In the genomic region with DNA sequence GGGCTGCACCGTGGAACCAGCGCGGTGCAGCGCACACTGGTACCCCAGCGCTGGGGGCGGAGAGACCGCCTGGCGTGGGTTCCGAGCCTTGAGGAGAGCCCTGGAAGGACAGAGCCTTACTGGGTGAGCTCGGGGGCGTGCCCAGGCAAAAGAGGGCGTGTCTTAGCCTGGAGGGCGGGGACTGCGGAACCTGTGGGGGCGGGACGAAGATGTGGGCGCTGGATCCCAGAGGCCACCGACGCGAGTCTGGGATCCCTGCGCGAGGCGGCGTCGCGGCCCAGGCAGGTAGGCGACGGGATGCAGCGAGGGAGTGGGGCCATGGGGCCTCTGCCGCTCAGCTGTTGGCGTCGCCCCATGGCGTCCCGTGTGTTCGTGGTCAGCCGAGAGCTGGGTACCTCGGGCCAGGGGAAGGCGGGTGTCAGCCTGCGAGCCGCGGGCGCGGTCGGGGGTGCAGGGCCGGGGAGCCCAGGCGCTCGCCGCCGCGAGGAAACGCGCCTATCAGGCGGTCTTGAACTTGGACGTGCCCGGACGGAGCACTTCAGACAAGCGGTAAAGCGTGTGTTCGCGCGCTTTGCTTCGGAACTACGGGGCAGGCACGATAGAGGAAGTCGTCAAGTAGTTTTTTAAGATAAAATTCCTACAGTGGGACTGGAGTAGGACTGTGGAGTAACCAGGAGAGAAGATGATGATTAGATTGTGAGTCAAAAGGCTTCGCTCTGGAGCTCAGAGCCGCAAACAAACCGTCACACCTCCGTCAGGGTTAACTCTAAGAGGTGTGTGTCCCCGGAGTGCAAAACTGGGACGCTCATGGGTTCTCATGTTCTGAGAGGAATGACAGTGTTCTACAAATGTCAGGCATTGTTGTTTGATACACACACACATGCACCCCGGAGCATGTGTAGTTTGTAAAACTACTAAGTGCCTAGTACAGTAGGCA, we compare ENCODE assay signal across 8 mouse cellular contexts. TPM values are rescaled to one million over a fixed set of nuclear protein-coding genes. Genes with fewer than 3 reads are reported as not detected.
A peak's percentile ranks its signal among the peaks of the same experiment; 100 is the strongest.
DNase-seq lines count a peak whose midpoint lies in the region; ATAC-seq and TF ChIP-seq lines count a peak whose summit lies in the region.

Dennd2c (plus strand) TSS at position 151 of the 937 bp plus-strand sequence.

- ATAC-seq in embryonic facial prominence, embryonic 14.5 days (ENCODE audit: low read depth): peak; percentile 97
- ATAC-seq in limb, embryonic 11.5 days (ENCODE audit: insufficient number of reproducible peaks, low FRiP score, low TSS enrichment, low read depth): peak; percentile 96
- peak; percentile 98 for ATAC-seq in midbrain, embryonic 13.5 days

- no peaks in the 10 kb centered on the region for H3K9me3 ChIP-seq in embryonic facial prominence, embryonic 14.5 days (ENCODE audit: control insufficient read depth, low read length)
- no peaks in the 10 kb centered on the region for H3K9me3 ChIP-seq in limb, embryonic 11.5 days (ENCODE audit: control insufficient read depth, low read length)
- H3K9me3 ChIP-seq in midbrain, embryonic 13.5 days: no peaks in the 10 kb centered on the region

- WGBS in embryonic facial prominence, embryonic 14.5 days: under 1% methylated on average over 47 of the region's 72 CpGs
- WGBS in heart, adult 2 months: under 1% methylated on average over 72 of the region's 72 CpGs
- WGBS in kidney, adult 2 months: 1% methylated on average over 72 of the region's 72 CpGs
- WGBS in limb, embryonic 11.5 days: under 1% methylated on average over 72 of the region's 72 CpGs
- 1% methylated on average over 72 of the region's 72 CpGs for WGBS in midbrain, embryonic 13.5 days
- under 1% methylated on average over 72 of the region's 72 CpGs for whole genome bisulfite sequencing in small intestine, adult 2 months

- peak within 1 kb of the TSS; percentile 79 for H3K9ac ChIP-seq in embryonic facial prominence, embryonic 14.5 days (ENCODE audit: low read depth, low read length)
- peak within 1 kb of the TSS; percentile 87 for H3K9ac ChIP-seq in heart, adult 2 months (ENCODE audit: low read depth, low read length)
- peak within 1 kb of the TSS; percentile 56 for H3K9ac ChIP-seq in limb, embryonic 11.5 days (ENCODE audit: low read length)
- peak within 1 kb of the TSS; percentile 66 for H3K9ac ChIP-seq in midbrain, embryonic 13.5 days (replicated peaks)

- TF ChIP-seq CTCF in heart, adult 2 months (IDR thresholded peaks at IDR 0.05): peak; percentile 19; the same call in 1 of the 2 replicates
- 0 out of 2 replicates have a peak, but pooled peaks have one; percentile 2 for TF ChIP-seq CTCF in kidney, adult 2 months (conservative IDR thresholded peaks at IDR 0.05; ENCODE audit: insufficient read depth, insufficient read length, low read depth, low read length)
- TF ChIP-seq CTCF in small intestine, adult 2 months (IDR thresholded peaks at IDR 0.05; ENCODE audit: extremely low read depth, insufficient read length, insufficient replicate concordance, low read depth, low read length): no peak

- peak within 1 kb of the TSS; percentile 74 for H3K27ac ChIP-seq in embryonic facial prominence, embryonic 14.5 days (replicated peaks; ENCODE audit: low read depth, low read length)
- peak within 1 kb of the TSS; percentile 74 for H3K27ac ChIP-seq in heart, adult 2 months
- H3K27ac ChIP-seq in kidney, adult 2 months (ENCODE audit: insufficient read depth, low read depth, low read length): no peak within 1 kb of the TSS
- H3K27ac ChIP-seq in limb, embryonic 11.5 days (replicated peaks; ENCODE audit: low read depth, low read length): no peak within 1 kb of the TSS
- H3K27ac ChIP-seq in midbrain, embryonic 13.5 days: no peak within 1 kb of the TSS
- no peak within 1 kb of the TSS for H3K27ac ChIP-seq in small intestine, adult 2 months (ENCODE audit: insufficient read depth, low read depth, low read length)

- H3K27me3 ChIP-seq in embryonic facial prominence, embryonic 14.5 days (replicated peaks; ENCODE audit: control insufficient read depth, insufficient read depth, low read length): no peaks in the 10 kb centered on the region
- H3K27me3 ChIP-seq in heart, adult 2 months (ENCODE audit: control insufficient read depth, insufficient read depth, low read length): no peaks in the 10 kb centered on the region
- H3K27me3 ChIP-seq in kidney, adult 2 months (replicated peaks; ENCODE audit: control insufficient read depth, insufficient read depth, low read length): no peaks in the 10 kb centered on the region
- H3K27me3 ChIP-seq in limb, embryonic 11.5 days (ENCODE audit: control insufficient read depth, insufficient read depth, low read length): no peaks in the 10 kb centered on the region
- H3K27me3 ChIP-seq in midbrain, embryonic 13.5 days: peaks cover 33% of the 10 kb centered on the region
- no peaks in the 10 kb centered on the region for H3K27me3 ChIP-seq in small intestine, adult 2 months (ENCODE audit: control insufficient read depth, insufficient read depth, low read length)

- H3K79me2 ChIP-seq in heart, adult 2 months (replicated peaks; ENCODE audit: control insufficient read depth, insufficient read depth, low read length): no peaks in the 10 kb centered on the region

- peak within 1 kb of the TSS; percentile 82 for H3K4me2 ChIP-seq in embryonic facial prominence, embryonic 14.5 days (ENCODE audit: low read depth, low read length)
- H3K4me2 ChIP-seq in limb, embryonic 11.5 days (ENCODE audit: low read depth, severe bottlenecking): peak within 1 kb of the TSS; percentile 79
- H3K4me2 ChIP-seq in midbrain, embryonic 13.5 days (replicated peaks): peak within 1 kb of the TSS; percentile 94

- peak; percentile 91 for DNase-seq in 3T3-L1 (ENCODE audit: low read depth, low spot score)
- peak; percentile 91 to 92 for DNase-seq in adrenal gland, postnatal 4 days (ENCODE audit: low spot score in 2 of 2)
- DNase-seq in embryonic facial prominence, embryonic 14.5 days (ENCODE audit: low spot score): peak; percentile 95
- peak; percentile 93 to 98 for DNase-seq in heart, adult 2 months
- peak; percentile 95 for DNase-seq in kidney, adult 2 months
- peak; percentile 96 for DNase-seq in limb, embryonic 11.5 days (ENCODE audit: low spot score)

- intact Hi-C loops in heart, adult 2 months (cut with DNase I): loop anchor here (1.0 to 2.0 kb wide), 3 partner anchors 44 to 67 kb away; partner anchors contain the start of gene Nras

- H3K4me1 ChIP-seq in embryonic facial prominence, embryonic 14.5 days (ENCODE audit: control insufficient read depth, insufficient read depth, low read length): no peaks in the 10 kb centered on the region
- 0 out of 2 replicates have a peak, but pooled peaks cover 1% of the 10 kb centered on the region for H3K4me1 ChIP-seq in heart, adult 2 months (ENCODE audit: control insufficient read depth, insufficient read depth, low read length)
- no peaks in the 10 kb centered on the region for H3K4me1 ChIP-seq in kidney, adult 2 months (ENCODE audit: control insufficient read depth, insufficient read depth, low read length)
- H3K4me1 ChIP-seq in limb, embryonic 11.5 days (ENCODE audit: control insufficient read depth, insufficient read depth, low read length): peaks cover 3% of the 10 kb centered on the region; the same call in 1 of the 2 replicates
- peaks cover 15% of the 10 kb centered on the region for H3K4me1 ChIP-seq in midbrain, embryonic 13.5 days (replicated peaks)
- H3K4me1 ChIP-seq in small intestine, adult 2 months (ENCODE audit: control insufficient read depth, insufficient read depth, insufficient read length, low read length): peaks cover 2% of the 10 kb centered on the region; the same call in 1 of the 2 replicates

- peak within 1 kb of the TSS; percentile 73 for H3K4me3 ChIP-seq in embryonic facial prominence, embryonic 14.5 days (ENCODE audit: low read depth, low read length)
- peak within 1 kb of the TSS; percentile 61 for H3K4me3 ChIP-seq in heart, adult 2 months
- peak within 1 kb of the TSS; percentile 81 for H3K4me3 ChIP-seq in kidney, adult 2 months (ENCODE audit: insufficient read depth, low read depth, low read length)
- H3K4me3 ChIP-seq in limb, embryonic 11.5 days (ENCODE audit: low read depth, low read length): peak within 1 kb of the TSS; percentile 52
- peak within 1 kb of the TSS; percentile 62 for H3K4me3 ChIP-seq in midbrain, embryonic 13.5 days (replicated peaks)
- H3K4me3 ChIP-seq in small intestine, adult 2 months (ENCODE audit: low read depth, low read length): peak within 1 kb of the TSS; percentile 87

- H3K36me3 ChIP-seq in embryonic facial prominence, embryonic 14.5 days (ENCODE audit: control insufficient read depth, insufficient read depth, low read length): no peaks in the 10 kb centered on the region
- H3K36me3 ChIP-seq in heart, adult 2 months (ENCODE audit: control insufficient read depth, insufficient read depth, low read length): no peaks in the 10 kb centered on the region; the same call in 1 of the 2 replicates
- H3K36me3 ChIP-seq in kidney, adult 2 months (ENCODE audit: control insufficient read depth, insufficient read depth, low read length): no peaks in the 10 kb centered on the region
- no peaks in the 10 kb centered on the region for H3K36me3 ChIP-seq in limb, embryonic 11.5 days (ENCODE audit: control insufficient read depth, insufficient read depth, low read length)
- no peaks in the 10 kb centered on the region for H3K36me3 ChIP-seq in midbrain, embryonic 13.5 days
- H3K36me3 ChIP-seq in small intestine, adult 2 months (ENCODE audit: control insufficient read depth, insufficient read depth, low read length): no peaks in the 10 kb centered on the region

- no peak for TF ChIP-seq EP300 in heart, adult 2 months (IDR thresholded peaks at IDR 0.05; ENCODE audit: insufficient read depth, low read depth, low read length)

- peak; percentile 63 for TF ChIP-seq POLR2A in heart, adult 2 months (IDR thresholded peaks at IDR 0.05; ENCODE audit: insufficient read depth, low read depth, low read length)
- no peak for TF ChIP-seq POLR2A in kidney, adult 2 months (IDR thresholded peaks at IDR 0.05; ENCODE audit: low read depth, low read length)
- TF ChIP-seq POLR2A in small intestine, adult 2 months (IDR thresholded peaks at IDR 0.05; ENCODE audit: low read depth, low read length): no peak

RNA-seq across cellular contexts. Expression of gene Dennd2c, which starts in this region (rescaled TPM):
- total RNA-seq in adrenal gland, postnatal 4 days (2021): 1 to 10 TPM; 3.1 to 3.8 TPM
- polyA plus RNA-seq in embryonic facial prominence, embryonic 14.5 days (2014; fragmentation: Nextera tagmentation; extraction: Ambion mirVana): 7.6 and 8.5 TPM in 2 replicates
- total RNA-seq in heart, adult 2 months (2021): 1 to 10 TPM; 1.5 to 1.8 TPM
- 0.61 and 1.3 TPM in 2 replicates for polyA plus RNA-seq in heart, adult 2 months (2012; rRNA removed)
- polyA plus RNA-seq in kidney, adult 2 months (2012; rRNA removed): 0.62 and 0.67 TPM in 2 replicates
- 3.7 and 3.8 TPM in 2 replicates for polyA plus RNA-seq in limb, embryonic 11.5 days (2014; fragmentation: Nextera tagmentation; extraction: Ambion mirVana)
- polyA plus RNA-seq in midbrain, embryonic 13.5 days (2015; fragmentation: Nextera tagmentation; extraction: Ambion mirVana): 1.2 and 1.4 TPM in 2 replicates
- polyA plus RNA-seq in small intestine, adult 2 months (2012; rRNA removed): 0.08 and 0.15 TPM in 2 replicates

Comparison
In these comparisons a context has a peak if more than half of its experiments do, and no peak if none do; other contexts are left out.
1. Peak in DNase-seq and H3K4me3 ChIP-seq in kidney, adult 2 months; RNA of the gene not detected or under 1 TPM.
2. H3K27ac ChIP-seq: peak in embryonic facial prominence, embryonic 14.5 days (single experiment) and heart, adult 2 months (single experiment); none in kidney, adult 2 months (single experiment), limb, embryonic 11.5 days (single experiment), midbrain, embryonic 13.5 days (single experiment) and small intestine, adult 2 months (single experiment).
3. Peak in every context shown above with its lines, with median percentiles within 50 percentile points of each other: DNase-seq, ATAC-seq, H3K4me2 ChIP-seq, H3K4me3 ChIP-seq and H3K9ac ChIP-seq.